Mouse (Mus musculus) liver, embryonic 14.5 days (tissue): ENCODE measurements around the gene Gm867.

ENCODE experiments used
- CTCF ChIP-seq: IDR thresholded peaks from 2 replicates; pipeline ENCODE4 v1.5.1; 2016; ENCODE audit warnings: antibody characterized with exemption, low read depth, control low read depth
- EP300 ChIP-seq: IDR thresholded peaks from 2 replicates; pipeline ENCODE4 v1.6.1; 2016; ENCODE audit warnings: antibody characterized with exemption, low read depth

- TF ChIP-seq CTCF = no peak
- no peak for TF ChIP-seq EP300
Measured at GRCm38 (mm10) chr10:75934991-75935390, 5.5 kb downstream of the Gm867 start.
